Mouse (Mus musculus) small intestine, adult 2 months (tissue): ENCODE measurements around the gene Clrn1. TPM values are rescaled to one million over a fixed set of nuclear protein-coding genes. Genes with fewer than 3 reads are reported as not detected.
"Not testable (repeated sequence)": the region's sequence is repeated elsewhere in the genome, so short reads cannot be mapped to it uniquely, and the experiment has no call there.

Source experiments
- H3K27ac ChIP-seq: fragments of 200-500 bp; 2 replicates; pipeline ENCODE4 v1.5.1; 2012; ENCODE audit warnings: low read depth, low read length, control low read depth, inconsistent platforms; ENCODE audit not compliant: insufficient read depth
- H3K27me3 ChIP-seq: fragments of 200-500 bp; 2 replicates; pipeline ENCODE4 v1.6.1; 2012; ENCODE audit warnings: mild to moderate bottlenecking, moderate library complexity, low read length, inconsistent platforms; ENCODE audit not compliant: control insufficient read depth, insufficient read depth
- H3K36me3 ChIP-seq: fragments of 200-500 bp; 2 replicates; pipeline ENCODE4 v1.6.1; 2012; ENCODE audit warnings: mild to moderate bottlenecking, low read length, control low read depth, inconsistent platforms; ENCODE audit not compliant: control insufficient read depth, insufficient read depth
- H3K4me1 ChIP-seq: fragments of 200-500 bp; 2 replicates; pipeline ENCODE4 v1.6.1; 2012; ENCODE audit warnings: low read length, inconsistent platforms, mixed read lengths; ENCODE audit not compliant: control insufficient read depth, insufficient read depth, insufficient read length
- H3K4me3 ChIP-seq: fragments of 200-500 bp; 2 replicates; pipeline ENCODE4 v1.5.1; 2012; ENCODE audit warnings: low read depth, mild to moderate bottlenecking, control low read depth, inconsistent platforms, low read length, moderate library complexity
- CTCF ChIP-seq: fragments of 200-500 bp; IDR thresholded peaks from 2 replicates; pipeline ENCODE4 v1.5.1; 2012; ENCODE audit warnings: low read depth, mild to moderate bottlenecking, control low read depth, inconsistent platforms, low read length, moderate library complexity, mixed read lengths; ENCODE audit not compliant: insufficient replicate concordance, insufficient read length; ENCODE audit errors: extremely low read depth
- POLR2A ChIP-seq: fragments of 200-500 bp; IDR thresholded peaks from 2 replicates; pipeline ENCODE4 v1.6.1; 2012; ENCODE audit warnings: low read depth, mild to moderate bottlenecking, control low read depth, inconsistent platforms, low read length, moderate library complexity
- WGBS: fragments of 180-500 bp; shearing (Covaris S2); methylation state at CpG from one replicate; pipeline ENCODE4 v1.1.7; 2018; 5-methylcytosine and 5-hydroxymethylcytosine counted together
- polyA plus RNA-seq: library from polyadenylated mRNA; depleted of rRNA; stranded (reverse); fragments of >200 nt; gene quantifications from 2 replicates; pipeline ENCODE4 v1.2.3, GENCODE M21; 2012

Gene Clrn1
- polyA plus RNA-seq, 1 experiment = not detected

DNA sequence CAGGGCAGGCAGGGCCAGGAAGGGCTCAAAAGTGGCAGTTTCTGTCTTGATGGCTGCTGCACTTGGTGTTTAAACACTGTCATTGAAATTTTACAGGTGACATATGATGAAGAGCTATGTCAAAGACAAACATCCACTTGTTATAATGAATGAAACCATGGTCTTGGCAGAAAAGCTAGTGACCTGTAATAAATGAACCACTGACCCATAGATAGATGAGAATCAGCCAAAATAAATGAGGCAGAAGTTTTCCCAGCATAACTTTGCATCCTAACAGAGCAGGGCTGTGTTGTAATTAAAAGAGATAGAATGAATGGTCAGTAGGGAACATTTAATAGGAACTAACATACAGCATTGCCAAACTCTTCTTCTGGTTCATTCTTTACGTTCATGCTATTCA, 4.1 kb downstream of the Clrn1 start:
- Histone ChIP-seq H3K27me3 (no peaks in the 10 kb centered on the region), H3K27ac (no peak overlapping the region), H3K36me3 (no peaks in the 10 kb centered on the region), H3K4me1 (no peaks in the 10 kb centered on the region), H3K4me3 (no peak overlapping the region)
- no peak for TF ChIP-seq POLR2A
- no peak for TF ChIP-seq CTCF
- 88% methylated on average over 1 of the region's 1 CpGs for WGBS

DNA sequence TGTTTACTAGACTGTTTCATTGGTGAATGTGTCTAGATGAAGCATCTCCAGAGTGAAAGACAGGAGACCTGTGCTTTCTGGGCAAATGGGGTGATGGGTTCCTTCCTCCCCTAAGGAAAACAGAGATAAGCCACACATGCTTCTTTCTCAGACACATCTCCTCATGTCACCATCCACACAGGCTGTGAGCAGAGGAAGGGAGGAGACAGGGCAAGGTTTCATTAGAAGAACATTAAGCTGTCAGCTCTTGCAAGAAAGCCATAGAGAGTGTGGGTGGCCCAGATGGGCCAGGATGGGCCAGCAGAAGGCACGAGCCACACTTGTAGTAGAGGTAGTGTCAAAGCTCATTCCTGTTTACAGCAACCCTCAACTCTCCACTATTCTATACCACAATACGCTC, 5.0 kb downstream of the Clrn1 start:
- Histone ChIP-seq H3K4me3 (no peak overlapping the region), H3K27me3 (no peaks in the 10 kb centered on the region), H3K36me3 (no peaks in the 10 kb centered on the region), H3K27ac (no peak overlapping the region), H3K4me1 (no peaks in the 10 kb centered on the region)
- WGBS = 81% methylated on average over 2 of the region's 2 CpGs
- TF ChIP-seq POLR2A (no peak), CTCF (no peak)

DNA sequence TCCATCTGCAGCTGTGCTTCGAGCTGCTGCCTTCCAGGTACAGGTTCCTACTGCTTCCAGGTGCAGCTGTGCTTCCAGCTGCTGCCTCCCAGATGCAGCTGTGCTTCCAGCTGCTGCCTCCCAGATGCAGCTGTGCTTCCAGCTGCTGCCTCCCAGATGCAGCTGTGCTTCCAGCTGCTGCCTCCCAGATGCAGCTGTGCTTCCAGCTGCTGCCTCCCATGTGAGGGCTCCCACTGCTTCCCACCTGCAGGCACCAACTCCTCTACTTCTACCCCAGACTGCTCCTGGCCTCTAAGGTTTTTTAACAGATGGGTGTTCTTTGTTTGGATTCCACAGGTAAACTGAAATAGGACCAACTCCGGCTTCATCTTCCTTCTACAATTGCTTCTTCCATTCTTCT, 13.3 kb downstream of the Clrn1 start:
- H3K36me3 ChIP-seq, H3K4me1 ChIP-seq, H3K27ac ChIP-seq, H3K27me3 ChIP-seq, H3K4me3 ChIP-seq: not testable (repeated sequence)
- 67% methylated on average over 2 of the region's 2 CpGs for WGBS

DNA sequence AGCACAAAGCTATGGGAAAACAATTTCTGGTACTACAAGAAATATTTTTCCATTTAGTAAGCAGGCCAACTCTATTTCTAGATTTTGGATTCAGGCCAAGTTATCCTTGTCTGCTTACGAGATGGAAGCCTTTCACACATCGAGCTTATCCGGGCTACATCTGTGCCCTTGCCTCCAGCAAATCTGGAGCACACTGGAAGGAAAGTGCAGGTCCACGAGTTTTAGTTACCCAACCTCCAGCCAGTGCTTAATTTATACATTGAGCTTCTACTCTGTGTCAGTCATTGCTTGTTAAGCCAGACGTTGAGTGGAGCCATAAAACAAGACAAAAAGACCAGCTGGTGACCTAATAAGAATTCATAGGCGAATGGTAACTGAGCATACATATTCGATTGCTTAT, 19.4 kb downstream of the Clrn1 start:
- no peaks in the 10 kb centered on the region for H3K36me3 ChIP-seq

GRCm38 (mm10) chr3:58862976-58863375, 22.2 kb downstream of the Clrn1 start:
- TF ChIP-seq CTCF (no peak), POLR2A (no peak)
- Histone ChIP-seq H3K36me3 (no peaks in the 10 kb centered on the region), H3K4me1 (no peaks in the 10 kb centered on the region), H3K4me3 (no peak overlapping the region), H3K27me3 (no peaks in the 10 kb centered on the region), H3K27ac (no peak overlapping the region)
- whole genome bisulfite sequencing = 58% methylated on average over 2 of the region's 2 CpGs

More for the DNA sequence above, 19.4 kb downstream of the Clrn1 start:
- Histone ChIP-seq H3K27me3 (no peaks in the 10 kb centered on the region), H3K4me1 (no peaks in the 10 kb centered on the region), H3K27ac (no peak overlapping the region), H3K4me3 (no peak overlapping the region)
- no peak for TF ChIP-seq POLR2A
- 56% methylated on average over 7 of the region's 7 CpGs for WGBS

GRCm38 (mm10) chr3:58843415-58843814, 41.7 kb downstream of the Clrn1 start:
- H3K4me1 ChIP-seq = no peaks in the 10 kb centered on the region
- H3K4me3 ChIP-seq = no peak overlapping the region
- TF ChIP-seq CTCF = no peak
- no peak for TF ChIP-seq POLR2A
- WGBS = 46% methylated on average over 1 of the region's 1 CpGs
- H3K27ac ChIP-seq = no peak overlapping the region
- no peaks in the 10 kb centered on the region for H3K36me3 ChIP-seq
- no peaks in the 10 kb centered on the region for H3K27me3 ChIP-seq

GRCm38 (mm10) chr3:58833442-58834160, 51.5 kb downstream of the Clrn1 start:
- Histone ChIP-seq H3K36me3 (no peaks in the 10 kb centered on the region), H3K4me3 (no peak overlapping the region), H3K27me3 (no peaks in the 10 kb centered on the region), H3K27ac (no peak overlapping the region), H3K4me1 (no peaks in the 10 kb centered on the region)
- TF ChIP-seq POLR2A (no peak), CTCF (no peak)
- 87% methylated on average over 5 of the region's 5 CpGs for WGBS

DNA sequence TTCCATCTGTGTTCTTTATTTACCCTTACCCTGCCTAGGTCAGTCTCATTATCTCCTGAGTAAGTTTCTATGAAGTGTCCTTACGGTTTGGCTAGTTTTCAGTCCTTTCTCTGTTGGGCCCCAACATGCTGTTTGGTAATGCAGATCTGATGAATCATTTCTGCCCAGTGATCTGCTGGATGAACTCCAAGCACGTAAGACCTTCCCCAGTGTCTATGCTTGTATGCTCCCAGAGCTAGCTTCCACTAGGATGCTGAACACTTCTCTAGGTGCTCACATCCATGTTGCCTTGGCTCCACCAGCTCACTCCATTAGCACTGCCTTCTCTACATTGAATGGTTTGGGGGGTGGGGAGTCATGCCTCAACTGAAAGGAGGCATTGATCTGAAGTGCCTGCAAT, 52.3 kb downstream of the Clrn1 start:
- H3K4me1 ChIP-seq = no peaks in the 10 kb centered on the region
- H3K27me3 ChIP-seq = no peaks in the 10 kb centered on the region
- 72% methylated on average over 2 of the region's 2 CpGs for WGBS
- H3K27ac ChIP-seq = no peak overlapping the region
- TF ChIP-seq CTCF (no peak), POLR2A (no peak)
- no peak overlapping the region for H3K4me3 ChIP-seq
- H3K36me3 ChIP-seq = no peaks in the 10 kb centered on the region
